Mouse (Mus musculus) liver, adult 2 months (tissue): ENCODE data around the gene Mpp2. TPM values are rescaled to one million over a fixed set of nuclear protein-coding genes. Genes with fewer than 3 reads are reported as not detected.

Source experiments
- DNase-seq: peaks from one replicate; pipeline ENCODE4 v3.0.0-alpha.2; 2011; ENCODE audit warnings: low read depth, low spot score; ENCODE audit errors: extremely low read depth
- H3K27ac ChIP-seq: fragments of 200-500 bp; replicated peaks from 2 replicates; pipeline ENCODE4 v1.5.1; 2012; ENCODE audit warnings: low read depth, mild to moderate bottlenecking, control low read depth, inconsistent platforms, low read length; ENCODE audit not compliant: insufficient read depth
- H3K27me3 ChIP-seq: fragments of 200-500 bp; 2 replicates; pipeline ENCODE4 v1.6.1; 2012; ENCODE audit warnings: mild to moderate bottlenecking, moderate library complexity, low read length, inconsistent platforms; ENCODE audit not compliant: control insufficient read depth, insufficient read depth
- H3K36me3 ChIP-seq: fragments of 200-500 bp; 2 replicates; pipeline ENCODE4 v1.6.1; 2012; ENCODE audit warnings: low read length, inconsistent platforms; ENCODE audit not compliant: control insufficient read depth, insufficient read depth
- H3K4me1 ChIP-seq: fragments of 200-500 bp; 2 replicates; pipeline ENCODE4 v1.6.1; 2011; ENCODE audit warnings: low read length; ENCODE audit not compliant: control insufficient read depth, insufficient read depth
- H3K4me3 ChIP-seq: fragments of 200-500 bp; 2 replicates; pipeline ENCODE4 v1.5.1; 2011; ENCODE audit warnings: low read depth, mild to moderate bottlenecking, control low read depth, low read length, moderate library complexity; ENCODE audit not compliant: insufficient read depth
- H3K79me2 ChIP-seq: fragments of 200-500 bp; 2 replicates; pipeline ENCODE4 v1.6.1; 2012; ENCODE audit warnings: inconsistent platforms, mild to moderate bottlenecking, low read length, moderate library complexity; ENCODE audit not compliant: control insufficient read depth, insufficient read depth
- H3K9ac ChIP-seq: fragments of 200-500 bp; 2 replicates; pipeline ENCODE4 v1.6.1; 2012; ENCODE audit warnings: low read depth, mild to moderate bottlenecking, control low read depth, inconsistent platforms, low read length
- CTCF ChIP-seq: fragments of 200-500 bp; IDR thresholded peaks from 2 replicates; pipeline ENCODE4 v1.5.1; 2011; ENCODE audit warnings: low read depth, low read length, control low read depth
- POLR2A ChIP-seq: fragments of 200-500 bp; IDR thresholded peaks from 2 replicates; pipeline ENCODE4 v1.6.1; 2011; ENCODE audit warnings: low read length, control low read depth; ENCODE audit not compliant: insufficient read depth; ENCODE audit errors: extremely low read depth
- WGBS: fragments of 180-500 bp; shearing (Covaris S2); methylation state at CpG from one replicate; pipeline ENCODE4 v1.1.7; 2018; 5-methylcytosine and 5-hydroxymethylcytosine counted together
- polyA plus RNA-seq: library from polyadenylated mRNA; depleted of rRNA; stranded (reverse); fragments of >200 nt; gene quantifications from 2 replicates; pipeline ENCODE4 v1.2.3, GENCODE M21; 2012
- total RNA-seq: library from RNA; depleted of rRNA; stranded (reverse); fragments of >200 nt; gene quantifications from 2 replicates; pipeline ENCODE4 v1.2.3, GENCODE M21; 2014

Mpp2 gene
- total and polyA plus RNA-seq, 2 experiments: under 0.01 to 0.20 TPM

GRCm38 (mm10) chr11:102026694-102027360, 61.5 kb downstream of the Mpp2 start:
- Histone ChIP-seq H3K4me3 (peak overlapping the region; percentile 67), H3K79me2 (no peaks in the 10 kb centered on the region), H3K9ac (peak overlapping the region; percentile 76), H3K27me3 (0 out of 2 replicates have a peak, but pooled peaks cover 3% of the 10 kb centered on the region), H3K27ac (no peak overlapping the region), H3K36me3 (no peaks in the 10 kb centered on the region), H3K4me1 (peaks cover 1% of the 10 kb centered on the region; the same call in 1 of the 2 replicates)
- DNase-seq: peak; percentile 23
- TF ChIP-seq CTCF (no peak), POLR2A (no peak)
- WGBS: 1% methylated on average over 56 of the region's 73 CpGs

DNA sequence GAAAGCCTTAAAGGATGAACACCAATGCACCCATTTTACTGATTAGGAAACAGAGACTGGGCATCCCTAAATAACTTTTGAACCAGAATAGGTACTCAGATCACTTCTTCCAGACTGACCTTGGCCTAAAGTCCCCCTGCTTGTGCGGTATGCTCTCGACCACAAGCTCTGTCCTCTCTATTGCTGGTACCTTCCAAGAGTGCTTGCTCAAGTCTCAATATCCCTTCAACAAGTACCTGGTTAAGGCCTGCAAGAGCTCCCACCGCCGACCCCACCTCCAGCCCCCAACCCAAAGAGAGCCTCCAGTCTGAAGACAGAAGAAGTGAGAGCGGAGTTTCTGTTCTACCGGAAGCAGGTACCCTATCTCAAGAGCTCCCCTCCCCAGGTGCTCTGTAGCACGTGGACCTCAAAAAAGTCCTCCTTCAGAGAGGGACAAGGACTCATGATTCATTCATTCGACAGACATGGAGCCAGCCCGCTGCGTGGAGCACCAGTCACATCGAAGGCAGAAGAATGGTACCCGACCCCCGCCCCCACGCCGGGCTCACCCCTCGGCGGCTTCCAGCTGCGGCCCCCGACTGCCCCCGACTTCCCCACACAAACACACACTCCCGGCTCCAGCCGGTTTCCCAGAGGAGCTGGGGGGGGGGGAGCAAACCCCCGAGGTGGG, 62.2 kb downstream of the Mpp2 start:
- Histone ChIP-seq H3K27ac (no peak overlapping the region), H3K9ac (peak overlapping the region; percentile 76), H3K4me3 (peak overlapping the region; percentile 67; the same call in 1 of the 2 replicates), H3K36me3 (no peaks in the 10 kb centered on the region), H3K4me1 (peaks cover 1% of the 10 kb centered on the region; the same call in 1 of the 2 replicates), H3K27me3 (0 out of 2 replicates have a peak, but pooled peaks cover 3% of the 10 kb centered on the region), H3K79me2 (no peaks in the 10 kb centered on the region)
- WGBS: 12% methylated on average over 22 of the region's 23 CpGs
- TF ChIP-seq CTCF (no peak), POLR2A (no peak)
- no peak for DNase-seq

DNA sequence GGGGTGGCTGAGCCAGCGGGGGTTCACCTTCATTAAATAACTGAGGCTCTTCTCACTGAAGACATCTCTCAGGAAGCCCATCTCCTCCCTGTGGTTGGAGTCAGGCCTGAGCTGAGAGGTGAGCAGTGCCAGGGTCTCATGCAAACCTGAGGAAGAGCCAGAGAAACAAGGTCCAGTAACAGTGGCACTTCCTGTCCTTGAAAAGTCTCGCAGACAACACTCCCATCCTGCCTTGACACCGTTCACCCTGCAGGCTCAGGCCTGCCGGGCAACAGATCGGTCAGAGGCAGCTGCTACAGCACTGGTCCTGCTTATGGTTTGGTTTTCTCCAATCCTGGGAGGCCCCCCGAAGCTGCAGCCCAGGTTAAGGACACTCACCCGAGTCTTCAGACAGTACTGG, 63.0 kb downstream of the Mpp2 start:
- Histone ChIP-seq H3K4me3 (no peak overlapping the region), H3K27ac (no peak overlapping the region), H3K79me2 (no peaks in the 10 kb centered on the region), H3K4me1 (peaks cover 1% of the 10 kb centered on the region; the same call in 1 of the 2 replicates), H3K9ac (no peak overlapping the region), H3K36me3 (no peaks in the 10 kb centered on the region), H3K27me3 (0 out of 2 replicates have a peak, but pooled peaks cover 3% of the 10 kb centered on the region)
- TF ChIP-seq POLR2A: no peak
- TF ChIP-seq CTCF: no peak
- 82% methylated on average over 7 of the region's 7 CpGs for WGBS
- DNase-seq: no peak

GRCm38 (mm10) chr11:102024875-102025274, 63.4 kb downstream of the Mpp2 start:
- H3K79me2 ChIP-seq: no peaks in the 10 kb centered on the region
- 0 out of 2 replicates have a peak, but pooled peaks cover 3% of the 10 kb centered on the region for H3K27me3 ChIP-seq
- DNase-seq: no peak
- TF ChIP-seq POLR2A (no peak), CTCF (no peak)
- no peak overlapping the region for H3K4me3 ChIP-seq
- H3K36me3 ChIP-seq: no peaks in the 10 kb centered on the region
- no peak overlapping the region for H3K9ac ChIP-seq
- H3K4me1 ChIP-seq: peaks cover 1% of the 10 kb centered on the region; the same call in 1 of the 2 replicates
- H3K27ac ChIP-seq: no peak overlapping the region
- 96% methylated on average over 4 of the region's 4 CpGs for WGBS

- WGBS: 88% methylated on average over 6 of the region's 6 CpGs
- Histone ChIP-seq H3K4me1 (peaks cover 1% of the 10 kb centered on the region; the same call in 1 of the 2 replicates), H3K36me3 (no peaks in the 10 kb centered on the region), H3K27me3 (0 out of 2 replicates have a peak, but pooled peaks cover 3% of the 10 kb centered on the region), H3K79me2 (no peaks in the 10 kb centered on the region), H3K27ac (no peak overlapping the region), H3K4me3 (no peak overlapping the region), H3K9ac (no peak overlapping the region)
- TF ChIP-seq CTCF (no peak), POLR2A (no peak)
- no peak for DNase-seq
These were observed 64.1 kb downstream of the Mpp2 start for GRCm38 (mm10) chr11:102024084-102024758.

- Histone ChIP-seq H3K4me3 (no peak overlapping the region), H3K4me1 (peaks cover 1% of the 10 kb centered on the region; the same call in 1 of the 2 replicates), H3K27ac (no peak overlapping the region), H3K27me3 (0 out of 2 replicates have a peak, but pooled peaks cover 3% of the 10 kb centered on the region), H3K79me2 (no peaks in the 10 kb centered on the region), H3K9ac (no peak overlapping the region), H3K36me3 (no peaks in the 10 kb centered on the region)
- WGBS: 97% methylated on average over 13 of the region's 13 CpGs
- no peak for DNase-seq
- TF ChIP-seq CTCF (no peak), POLR2A (no peak)
These were observed 64.9 kb downstream of the Mpp2 start for GRCm38 (mm10) chr11:102023406-102023805.
